Mouse (Mus musculus) spleen, adult 18-20 months (tissue): Measurements from ENCODE around the gene Ptges.
"Not testable (repeated sequence)": the region's sequence is repeated elsewhere in the genome, so short reads cannot be mapped to it uniquely, and the experiment has no call there.

Source experiments
- DNase-seq, 2 experiments: peaks; one replicate each; pipeline ENCODE4 v3.0.0; 2022; ENCODE audit warnings: mixed read lengths in 2 of 2

Gene Ptges

DNA sequence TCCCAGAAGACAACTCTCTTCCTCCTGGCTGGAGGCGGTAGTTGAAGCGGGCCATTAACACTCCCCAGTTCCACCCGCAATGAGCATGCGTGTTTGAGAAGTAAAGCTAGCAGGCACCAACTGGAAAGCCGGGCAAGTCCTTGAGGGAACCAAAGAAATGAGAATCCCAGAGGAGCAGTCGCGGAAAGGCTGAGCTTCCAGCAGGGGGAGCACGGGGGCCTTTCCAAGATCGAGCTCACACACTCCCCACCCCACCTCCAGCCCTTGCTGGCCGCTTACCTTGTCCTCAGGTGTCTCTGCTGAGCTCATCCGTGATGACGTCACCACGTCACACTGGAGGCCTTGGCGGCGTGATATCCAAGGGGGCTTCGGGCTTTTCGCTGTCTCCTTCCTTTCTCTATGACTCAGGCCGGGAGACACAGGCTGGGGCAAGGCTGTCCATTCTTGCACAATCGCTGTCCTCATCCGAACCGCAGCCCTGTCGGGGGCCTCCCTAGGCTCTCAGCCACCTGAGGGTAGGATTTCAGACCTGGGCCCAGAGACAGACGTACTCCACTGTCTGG is at the start of gene Ptges:
Gene Ptges (minus strand): TSS at position 381 of the 563 bp plus-strand sequence.
- peak in 1 of 2 experiments; percentile 55 for DNase-seq

DNA sequence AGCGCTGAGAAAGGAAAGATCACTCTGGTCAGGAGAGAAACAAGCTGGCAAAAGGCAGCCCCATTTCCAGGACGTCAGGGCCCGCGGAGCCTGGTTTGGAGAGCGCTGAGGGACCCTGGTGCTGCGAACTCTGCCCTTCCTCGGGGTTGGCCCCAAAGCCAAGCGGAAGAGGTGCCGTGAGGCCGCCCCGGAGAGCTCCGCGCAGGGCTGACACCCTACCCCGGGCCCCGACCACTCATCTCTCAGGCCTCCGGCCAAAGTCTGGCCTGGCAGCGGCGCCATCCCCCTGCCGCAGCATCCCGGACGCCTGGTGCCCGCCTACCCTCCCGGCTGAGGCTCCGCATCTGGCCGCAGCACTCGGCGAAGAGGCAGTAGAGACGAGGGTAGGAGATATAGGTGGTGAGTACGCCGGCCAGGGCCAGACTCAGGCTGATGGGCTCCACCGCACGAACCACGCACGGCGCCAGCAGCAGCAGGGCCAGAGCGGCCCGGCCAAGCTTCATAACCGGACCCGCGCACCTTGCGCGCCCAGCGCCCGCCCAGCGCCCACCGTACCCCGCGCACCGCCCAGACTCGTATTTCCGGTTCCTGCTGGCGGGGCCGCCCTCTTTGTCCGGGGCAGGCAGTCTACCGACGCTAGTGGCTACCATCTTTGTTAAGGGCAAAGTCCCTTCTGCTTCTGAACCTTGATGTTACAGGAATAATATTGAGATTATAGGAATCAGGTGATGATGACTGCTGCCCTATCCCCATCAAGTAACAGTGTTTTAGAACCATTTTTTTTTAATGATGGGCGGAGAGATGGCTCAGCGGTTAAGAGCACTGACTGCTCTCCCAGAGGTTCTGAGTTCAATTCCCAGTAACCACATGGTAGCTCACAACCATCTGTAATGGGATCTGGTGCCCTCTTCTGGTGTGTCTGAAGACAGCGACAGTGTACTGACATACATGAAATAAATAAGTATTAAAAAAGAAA is 38.0 kb upstream of the Ptges start, which contains the start of gene Tor1a:
Gene Tor1a (minus strand): TSS at position 582 of the 976 bp plus-strand sequence.
- DNase-seq = peak; percentile 79 to 86

DNA sequence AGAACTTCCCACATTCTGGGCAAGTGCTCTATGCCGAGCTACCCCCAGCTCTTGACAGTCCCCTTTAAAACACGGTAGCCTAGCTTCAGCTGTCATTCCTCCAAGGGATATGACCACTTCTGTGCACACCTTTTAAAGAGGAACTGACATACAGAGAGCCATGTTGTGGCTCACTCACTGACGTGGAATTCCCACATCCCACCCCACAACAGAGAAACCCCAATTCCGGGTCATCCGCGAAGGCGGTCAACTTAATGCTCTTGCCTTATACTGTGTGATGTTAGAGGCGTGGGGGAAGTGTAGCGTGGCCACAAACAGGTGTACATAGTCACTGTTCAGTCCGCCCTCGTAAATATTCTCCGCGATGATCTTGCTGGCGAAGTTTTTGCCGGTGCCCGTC is 37.2 kb upstream of the Ptges start:
- no peak for DNase-seq

DNA sequence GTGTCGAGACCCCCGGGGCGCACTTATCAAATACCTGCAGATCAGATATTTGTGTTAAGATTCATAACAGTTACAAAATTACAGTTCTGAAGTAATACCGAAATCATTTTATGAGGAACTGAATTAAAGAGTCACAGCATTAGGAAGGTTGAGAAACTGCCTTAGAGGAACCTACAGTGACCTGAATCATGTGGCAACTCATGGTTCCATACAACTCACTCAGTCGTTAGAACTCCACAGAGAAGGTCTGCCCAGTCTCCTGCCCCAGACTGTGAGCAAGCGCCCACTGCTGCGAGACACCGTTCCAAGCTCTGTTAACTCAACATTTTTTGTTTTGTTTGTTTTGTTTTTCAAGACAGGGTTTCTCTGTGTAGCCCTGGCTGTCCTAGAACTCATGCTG is 36.0 kb upstream of the Ptges start:
- no peak for DNase-seq

DNA sequence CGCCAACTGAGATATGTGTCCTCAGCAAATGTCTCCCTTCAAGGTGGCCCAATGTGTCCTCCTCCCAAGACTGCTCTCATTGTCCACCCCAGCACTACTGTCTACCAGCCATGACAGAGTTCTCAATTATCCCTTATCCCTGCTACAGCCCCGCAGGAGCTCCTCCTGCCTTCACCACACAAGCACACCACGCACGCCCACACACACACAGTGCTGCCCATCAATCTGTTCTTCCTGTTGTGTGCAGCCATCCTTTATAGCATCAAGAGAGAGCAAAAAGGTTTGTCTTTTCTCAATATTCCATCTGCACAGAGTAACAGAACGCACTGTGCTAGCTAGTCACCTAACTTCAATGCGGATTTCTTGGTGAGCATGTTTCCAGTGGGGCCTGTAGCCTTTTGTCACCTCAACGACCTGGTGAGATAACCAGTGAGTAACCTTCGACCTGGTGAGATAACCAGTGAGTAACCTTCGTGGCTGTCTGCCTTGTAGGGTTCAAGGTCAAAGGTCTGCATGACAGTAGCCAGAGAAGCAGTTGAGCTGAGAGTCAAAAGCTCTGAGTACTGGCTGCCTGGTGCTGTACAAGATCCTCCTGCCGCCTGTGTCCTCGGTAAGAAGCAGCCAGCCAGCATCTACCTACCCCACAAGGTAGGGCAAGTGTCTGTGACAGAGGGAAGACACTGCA is 33.0 kb upstream of the Ptges start:
- DNase-seq = no peak

DNA sequence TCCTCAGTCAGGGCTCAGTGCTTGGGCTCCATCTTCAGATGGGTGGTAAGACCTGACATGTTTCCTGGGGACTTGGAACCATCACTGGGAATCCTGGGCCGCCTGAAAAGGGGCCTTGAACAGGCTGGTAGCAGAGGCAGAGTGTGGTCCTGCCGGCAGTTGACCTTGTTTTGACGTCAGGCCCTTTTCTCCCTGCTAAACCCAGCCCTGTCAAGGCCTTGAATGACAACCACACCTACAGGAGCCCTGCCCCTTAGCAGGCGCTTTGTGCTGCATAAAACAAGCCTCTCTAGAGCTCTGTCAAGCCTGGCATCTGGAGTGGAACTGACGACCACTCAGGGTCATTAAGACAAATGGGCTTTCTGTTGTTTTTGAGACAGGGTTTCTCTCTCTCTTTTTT is 30.2 kb upstream of the Ptges start:
- DNase-seq = no peak

DNA sequence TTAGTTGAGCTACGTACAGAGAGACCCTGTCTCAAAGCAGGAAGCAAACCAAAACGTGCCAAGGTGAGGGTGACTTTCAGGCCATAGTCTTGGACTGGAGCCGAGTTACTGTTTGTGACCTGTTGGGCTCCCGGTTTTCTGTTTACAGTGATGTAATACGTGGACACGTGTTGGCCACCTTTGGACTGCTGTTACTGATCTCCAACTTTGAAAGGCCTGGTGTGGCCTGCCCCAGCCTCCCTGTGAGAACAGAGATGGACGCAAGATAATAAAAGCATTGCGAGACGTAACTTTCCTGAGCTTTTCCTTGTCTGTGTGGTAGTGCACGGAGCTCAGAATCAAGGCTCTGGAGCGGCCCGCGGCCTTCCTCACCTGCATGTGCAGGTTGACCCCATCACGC is 29.1 kb upstream of the Ptges start:
- DNase-seq = no peak

DNA sequence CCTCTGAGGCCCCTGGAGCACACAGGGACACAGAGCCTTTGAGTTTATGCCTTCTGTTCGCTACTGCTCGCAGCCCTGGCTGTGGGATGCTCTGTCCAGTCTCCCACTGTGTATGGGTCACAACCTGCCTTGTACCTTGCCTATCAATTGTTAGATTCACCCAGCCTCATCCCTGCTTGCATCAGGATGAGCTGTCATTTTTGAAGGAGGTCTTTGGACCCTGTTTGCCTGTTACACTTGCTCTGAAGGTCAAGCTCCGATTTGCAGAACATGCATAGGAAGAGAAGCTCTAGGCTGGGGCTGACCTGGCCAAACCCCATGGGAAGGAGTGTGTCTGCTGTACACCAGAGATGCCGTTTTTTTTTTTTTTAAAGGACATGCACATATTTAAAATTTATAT is 27.8 kb upstream of the Ptges start:
- DNase-seq = no peak

DNA sequence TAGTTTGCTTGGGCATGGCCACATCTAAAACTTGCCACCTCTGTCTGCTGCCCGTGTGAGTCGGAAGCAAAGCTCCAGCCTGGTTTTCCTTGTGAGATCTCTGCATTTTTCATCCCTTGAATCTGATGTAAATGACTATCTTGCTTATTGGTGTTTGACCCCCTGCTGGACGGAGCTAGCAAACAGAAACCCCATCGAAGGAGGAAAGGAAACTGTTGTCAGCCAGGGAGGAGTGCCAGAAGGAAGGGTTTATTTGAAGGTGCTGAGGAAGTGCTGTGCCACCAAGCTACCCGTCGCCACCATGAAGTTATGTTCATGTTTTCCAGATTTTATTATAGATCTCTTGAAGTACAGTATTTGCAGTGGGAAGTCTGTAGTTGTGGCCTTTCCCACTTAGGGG is 25.1 kb upstream of the Ptges start:
- peak in 1 of 2 experiments; percentile 22 for DNase-seq

DNA sequence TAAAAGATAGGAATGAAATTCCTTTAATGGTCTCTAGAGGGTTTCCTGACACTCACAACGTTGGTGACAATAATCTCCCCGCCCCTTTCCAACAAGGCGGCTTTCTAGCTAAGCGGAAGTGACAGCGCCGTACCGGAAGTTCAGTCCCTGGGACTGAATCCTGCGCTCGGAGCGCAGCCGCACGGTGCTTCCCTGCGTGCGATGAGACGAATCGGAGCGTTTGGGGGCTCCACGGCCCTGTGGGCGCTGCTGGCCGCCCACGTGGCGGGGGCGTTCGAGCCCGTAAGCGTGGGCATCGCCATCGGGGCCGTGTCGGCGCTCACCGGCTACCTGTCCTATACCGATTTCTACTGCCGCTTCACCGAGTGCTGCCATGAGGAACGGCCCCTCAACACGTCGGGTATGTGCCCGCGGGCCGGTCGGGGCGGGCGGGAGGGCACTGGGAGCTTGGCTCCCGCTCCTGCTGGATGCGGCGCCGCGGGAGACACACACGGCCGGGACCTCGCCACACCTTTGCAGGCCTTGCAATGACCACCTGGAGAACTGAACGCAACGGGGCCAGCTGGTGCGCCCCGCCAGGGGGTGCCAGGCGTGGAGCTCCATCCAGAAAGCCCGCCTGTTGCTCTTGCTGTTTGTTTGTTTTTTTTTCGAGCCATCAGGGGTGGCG is 23.3 kb upstream of the Ptges start, which contains the start of gene Tor1b:
Gene Tor1b (plus strand): TSS at position 136 of the 667 bp plus-strand sequence.
- peak; percentile 65 to 70 for DNase-seq

DNA sequence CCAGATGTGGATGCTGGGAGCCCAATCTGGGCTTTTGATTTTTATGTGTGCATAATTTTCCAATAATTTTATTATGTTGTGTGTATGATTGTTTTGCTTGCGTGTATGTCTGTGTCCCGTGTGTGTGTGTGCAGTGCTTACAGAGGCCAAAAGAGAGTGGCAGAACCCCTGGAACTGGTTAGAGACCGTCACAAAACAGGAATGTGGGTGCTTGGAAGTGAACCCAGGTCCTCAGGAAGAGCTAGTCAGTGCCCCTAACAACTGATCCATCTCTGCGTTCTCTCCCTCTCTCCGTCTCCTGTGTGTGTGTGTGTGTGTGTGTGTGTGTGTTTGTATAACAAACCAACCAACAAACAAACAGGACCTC is 22.8 kb upstream of the Ptges start:
- DNase-seq = no peak

DNA sequence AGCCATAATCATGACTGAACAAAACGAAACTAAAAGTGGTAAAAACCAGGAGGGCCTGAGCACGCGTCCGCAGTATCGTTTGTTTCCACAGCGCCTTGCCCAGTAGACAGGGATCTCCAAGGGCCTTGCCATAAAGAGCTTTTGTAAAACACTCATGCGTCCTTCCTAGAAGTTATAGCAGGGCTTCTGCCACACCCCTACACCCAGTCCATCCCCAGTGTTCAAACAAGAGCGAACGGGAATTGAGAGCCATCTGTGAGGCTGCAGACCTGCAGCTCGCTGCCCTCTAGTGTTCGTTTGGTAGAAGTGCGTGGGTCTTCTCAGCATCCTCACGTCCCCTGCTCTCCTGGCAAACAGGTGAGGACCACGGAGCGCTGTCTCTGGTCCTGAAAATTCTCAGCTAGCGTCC is 12.9 kb upstream of the Ptges start:
- peak; percentile 41 to 49 for DNase-seq

DNA sequence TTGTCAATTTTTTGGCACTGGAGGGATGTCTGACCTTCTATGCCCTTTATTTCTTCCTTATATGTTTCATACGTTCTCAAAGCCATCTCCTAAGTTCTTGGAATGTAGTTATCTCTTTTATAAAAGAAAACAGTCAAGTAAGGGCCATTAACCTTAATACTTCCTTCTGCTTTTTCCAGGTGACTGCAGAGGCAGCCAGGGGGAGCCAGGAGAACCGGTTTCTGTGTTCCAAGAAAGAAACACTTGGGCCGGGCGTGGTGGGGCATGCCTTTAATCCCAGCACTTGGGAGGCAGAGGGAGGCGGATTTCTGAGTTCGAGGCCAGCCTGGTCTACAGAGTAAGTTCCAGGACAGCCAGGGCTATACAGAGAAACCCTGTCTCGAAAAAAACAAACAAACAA is 12.5 kb upstream of the Ptges start:
- not testable (repeated sequence) for DNase-seq

DNA sequence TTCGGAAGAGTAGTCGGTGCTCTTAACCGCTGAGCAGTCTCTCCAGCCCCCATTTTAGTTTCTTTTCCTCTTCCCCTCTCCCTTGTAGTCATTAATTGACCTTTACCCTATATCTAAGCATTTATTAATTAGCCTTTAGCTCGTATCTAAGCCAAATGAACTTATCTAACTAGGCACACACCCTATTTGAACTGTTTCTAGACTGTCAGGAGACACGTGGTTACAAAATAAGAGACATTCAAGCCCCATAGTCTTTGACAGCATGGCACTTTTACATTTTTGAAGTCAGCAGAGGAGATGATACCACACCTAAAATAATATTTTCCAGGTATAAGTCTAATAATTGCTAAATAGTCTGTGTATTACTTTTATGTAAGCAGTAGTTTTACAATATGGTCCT is 11.9 kb upstream of the Ptges start:
- no peak for DNase-seq

DNA sequence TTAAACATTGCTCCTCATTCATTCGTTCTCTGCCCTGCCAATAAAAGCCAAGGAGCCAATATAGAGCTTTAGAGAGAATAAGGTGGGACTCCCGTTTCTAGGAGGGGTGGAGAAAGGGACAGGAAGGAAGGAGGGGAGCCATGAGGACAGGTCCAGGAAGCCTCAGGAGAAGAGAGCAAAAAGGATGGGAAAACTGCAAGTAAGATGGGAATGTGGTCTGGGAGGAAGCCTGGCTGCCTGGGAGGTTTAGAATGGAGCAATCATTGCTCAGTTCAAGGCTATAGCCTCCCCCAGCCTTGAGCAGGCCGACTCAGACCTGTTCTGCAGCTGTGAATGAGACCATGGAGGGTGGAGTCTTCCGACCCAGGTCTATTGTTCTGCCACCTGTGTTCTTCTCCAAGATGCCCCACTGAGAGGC is 8.9 kb upstream of the Ptges start:
- DNase-seq = no peak

DNA sequence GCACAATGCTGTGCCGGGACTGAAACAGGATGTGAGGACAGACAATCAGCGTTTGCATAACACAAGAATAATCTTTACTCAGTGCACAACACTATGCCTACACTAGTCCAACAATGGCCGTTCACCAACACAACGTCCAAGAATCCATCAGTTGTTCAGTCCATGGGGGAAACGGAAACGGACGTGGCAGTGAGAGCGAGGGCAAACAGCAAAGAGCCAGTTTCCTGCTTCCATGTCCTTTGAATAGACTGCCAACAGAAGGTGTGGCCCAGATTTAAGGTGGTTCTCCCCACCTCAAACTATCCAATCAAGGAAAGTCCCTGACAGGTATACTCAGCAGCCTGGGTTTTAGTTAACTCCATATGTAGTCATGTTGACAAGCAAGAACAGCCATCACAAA is 8.1 kb upstream of the Ptges start:
- DNase-seq = no peak

DNA sequence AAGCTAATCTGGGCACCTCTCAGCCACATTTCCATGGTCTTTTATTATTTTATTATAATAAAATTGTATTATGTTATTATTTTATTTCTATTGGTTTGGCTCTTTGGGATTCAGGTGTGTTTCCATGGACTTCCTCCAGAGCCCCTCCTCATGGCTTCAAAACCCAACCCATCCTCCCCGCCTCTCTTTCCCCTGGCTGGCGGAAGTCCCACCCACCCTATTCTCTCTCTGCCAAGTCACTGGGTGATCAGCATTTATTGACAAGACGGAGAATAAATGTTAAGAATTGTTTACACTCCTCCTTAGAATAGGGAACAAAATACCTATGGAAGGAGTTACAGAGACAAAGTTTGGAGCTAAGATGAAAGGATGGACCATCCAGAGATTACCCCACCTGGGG is 7.1 kb upstream of the Ptges start:
- no peak for DNase-seq

DNA sequence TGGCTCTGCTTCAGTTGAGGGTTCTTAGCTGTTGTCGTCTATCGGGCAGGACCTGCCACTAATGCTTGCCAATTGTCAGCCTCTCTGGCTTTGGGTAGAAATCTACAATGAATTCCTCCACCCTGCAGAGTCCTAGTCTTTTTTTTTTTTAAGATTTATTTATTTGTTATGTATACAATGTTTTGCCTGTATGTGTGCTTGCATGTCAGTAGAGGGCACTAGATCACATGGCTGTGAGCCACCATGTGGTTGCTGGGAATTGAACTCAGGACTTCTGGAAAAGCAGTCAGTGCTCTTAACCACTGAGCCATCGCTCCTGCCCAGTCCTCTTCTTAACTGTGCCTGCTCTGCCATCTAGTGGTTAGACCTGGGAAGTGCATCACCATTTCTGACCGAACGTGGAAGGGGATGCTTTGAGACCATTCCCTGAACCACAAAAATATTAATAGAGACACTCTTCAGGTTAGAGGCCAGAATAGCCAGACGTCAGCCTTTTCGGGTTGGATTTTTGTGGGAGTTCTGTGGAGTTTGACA is 4.3 kb upstream of the Ptges start:
- peak; percentile 40 to 68 for DNase-seq

DNA sequence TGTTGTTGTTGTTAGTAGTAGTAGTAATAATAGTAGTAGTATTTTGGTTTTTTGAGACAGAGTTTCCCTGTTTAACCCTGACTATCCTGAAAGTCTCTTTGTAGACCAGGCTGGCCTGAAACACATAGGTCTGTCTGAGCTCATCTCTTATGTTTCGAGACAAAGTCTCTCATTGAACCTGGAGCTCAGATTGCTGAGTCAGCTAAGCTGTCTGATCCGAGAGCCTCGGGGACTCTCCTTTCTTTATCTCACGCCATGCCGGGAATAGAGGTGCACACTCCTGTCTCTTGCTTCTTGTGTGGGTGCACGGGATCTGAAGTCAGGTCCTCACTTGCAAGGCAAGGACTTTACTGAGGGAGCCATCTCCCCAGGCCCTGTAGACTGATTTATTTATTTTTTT is 3.4 kb upstream of the Ptges start:
- no peak for DNase-seq

DNA sequence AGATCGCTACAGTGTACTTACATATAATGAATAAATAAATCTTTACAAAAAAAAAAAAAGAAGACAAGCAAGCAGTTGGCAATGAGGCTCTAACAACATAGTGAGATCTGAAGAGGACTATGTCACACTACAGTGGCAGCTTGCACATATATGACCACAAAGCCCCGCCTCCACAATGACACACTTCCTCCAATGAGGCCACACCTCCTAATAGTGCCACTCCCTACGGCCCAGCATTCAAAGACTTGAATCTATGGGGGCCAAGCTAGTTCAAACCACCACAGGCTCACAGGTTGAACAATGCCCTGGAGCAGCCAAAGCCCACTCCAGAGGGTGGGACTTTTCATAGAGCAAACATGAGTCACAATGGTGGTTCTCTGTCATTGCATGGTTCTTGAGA is 2.3 kb upstream of the Ptges start:
- DNase-seq = no peak

DNA sequence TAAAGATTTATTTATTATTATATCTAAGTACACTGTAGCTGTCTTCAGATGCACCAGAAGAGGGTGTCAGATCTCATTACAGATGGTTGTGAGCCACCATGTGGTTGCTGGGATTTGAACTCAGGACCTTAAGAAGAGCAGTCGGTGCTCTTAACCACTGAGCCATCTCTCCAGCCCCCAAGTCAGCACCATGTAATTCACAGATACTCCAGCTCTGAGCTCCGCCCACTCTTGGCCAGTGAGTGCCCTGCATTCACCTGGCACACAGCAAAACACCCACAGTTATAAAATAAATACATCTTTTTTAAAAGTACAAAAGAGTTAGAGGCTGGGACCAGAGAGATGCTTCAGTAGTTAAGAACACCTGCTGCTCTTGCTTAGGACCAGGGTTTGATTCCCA is 1.2 kb upstream of the Ptges start:
- DNase-seq = not testable (repeated sequence)

DNA sequence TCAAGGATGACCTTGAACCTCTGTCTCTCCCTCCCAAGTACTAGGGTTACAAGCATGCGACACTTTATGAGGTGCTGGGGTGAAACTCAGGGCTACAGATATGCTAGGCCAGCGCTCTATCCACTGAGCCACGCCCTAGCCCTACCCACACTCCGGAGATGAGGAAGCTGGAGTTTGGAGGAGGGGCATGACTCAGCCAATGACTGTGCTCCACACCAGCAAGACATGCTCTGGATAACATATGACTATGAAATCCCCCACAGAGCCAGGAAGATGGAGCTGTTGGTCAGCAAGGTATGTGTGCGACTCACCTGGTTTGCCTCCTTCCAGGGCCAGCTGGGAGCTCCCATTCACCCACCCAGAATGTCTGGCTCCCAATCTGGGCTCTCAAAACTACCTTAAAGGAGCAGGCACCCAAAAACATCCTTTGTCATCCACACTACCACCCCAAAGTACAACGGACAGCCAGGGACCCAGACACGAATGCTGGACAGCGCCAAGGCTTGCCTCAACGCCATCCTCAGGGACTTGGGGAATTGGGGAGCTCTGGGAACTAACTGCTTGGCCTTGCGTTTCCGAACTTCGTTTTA is 675 bp downstream of the Ptges start:
- DNase-seq = no peak
